Mouse (Mus musculus): ENCODE results near the gene Platr17.

GRCm38 (mm10) chr17:33952879-33953278 lies 47.9 kb downstream of the Platr17 start:
- TF ChIP-seq POLR2A (IDR thresholded peaks at IDR 0.05; ENCODE audit: insufficient read depth, low read depth, low read length) (no peak), CTCF (IDR thresholded peaks at IDR 0.05) (no peak)

Measured in heart, adult 2 months (tissue).